Mouse (Mus musculus) cerebellum, postnatal 25 days (tissue): Measurements from ENCODE around the gene Madcam1.

Source experiments
- DNase-seq, 2 experiments: peaks; one replicate each; pipeline ENCODE4 v3.0.0; 2021; ENCODE audit warnings: mixed read lengths in 2 of 2

The Madcam1 gene

DNA sequence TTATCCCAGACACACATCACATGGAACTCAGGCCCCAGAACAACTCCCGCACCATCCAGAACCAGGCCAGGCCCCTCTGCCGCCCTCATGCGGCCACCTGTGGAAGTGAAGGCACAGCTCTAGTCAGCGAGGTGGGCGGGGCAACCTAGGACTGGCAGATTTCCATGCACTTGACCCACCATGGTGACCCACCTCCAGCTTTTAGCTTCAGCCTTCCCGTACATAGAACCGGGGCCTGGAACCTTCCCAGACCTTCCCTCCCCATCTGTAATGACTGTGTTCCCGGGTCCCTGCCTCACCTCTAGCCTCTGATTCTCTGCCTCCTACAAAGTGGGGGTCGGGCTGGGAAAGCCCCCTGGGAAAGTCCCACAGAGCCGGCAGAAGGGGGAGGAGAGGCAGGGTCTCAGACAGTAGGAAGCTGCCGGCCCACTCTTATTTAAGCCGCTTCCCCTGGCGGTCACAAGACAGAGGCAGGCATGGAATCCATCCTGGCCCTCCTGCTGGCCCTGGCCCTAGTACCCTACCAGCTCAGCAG, at the start of gene Madcam1:
Gene Madcam1 (plus strand): TSS at position 429 of the 535 bp plus-strand sequence.
- DNase-seq, result peak; percentile 80 to 88

DNA sequence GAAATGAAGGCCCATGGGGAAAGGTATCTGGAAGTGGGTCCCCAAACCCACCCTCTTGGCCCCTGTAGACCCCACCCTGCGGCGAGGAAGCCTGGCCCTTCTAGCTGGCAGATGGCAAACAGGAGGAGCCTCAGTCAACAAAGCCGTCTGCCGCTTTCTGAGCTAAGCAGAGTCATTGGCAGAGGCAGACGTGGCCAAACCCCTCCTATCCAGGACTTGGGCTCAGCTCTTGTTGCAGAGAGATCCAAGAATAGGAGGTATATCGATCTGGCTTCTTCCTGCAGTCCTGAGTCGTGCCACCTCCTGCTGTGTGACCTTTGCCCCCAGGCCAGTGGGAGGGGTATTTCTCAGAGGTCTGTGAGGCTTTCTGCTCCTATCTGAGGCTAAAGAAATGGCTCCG, 48.5 kb upstream of the Madcam1 start:
- DNase-seq, result peak; percentile 75 to 82

DNA sequence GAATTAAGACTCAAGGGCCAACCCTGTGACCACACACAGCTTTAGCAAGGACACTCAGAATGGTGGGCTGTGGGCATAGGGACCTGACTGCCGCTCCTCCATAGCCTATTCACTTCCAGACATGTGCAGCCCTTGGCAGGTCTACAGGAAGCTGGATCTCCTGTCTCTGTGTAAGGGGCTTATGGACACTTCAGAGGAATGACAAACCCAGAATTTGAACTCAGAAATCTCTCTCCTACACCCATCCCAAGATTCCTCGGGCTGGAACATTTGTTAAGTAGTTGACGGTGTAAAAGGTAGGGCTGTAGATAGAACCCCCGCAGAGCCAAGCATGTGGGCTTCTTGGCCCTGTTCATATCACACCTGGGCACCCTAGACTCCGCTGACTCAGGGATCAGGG, 48.0 kb upstream of the Madcam1 start:
- DNase-seq, result no peak

DNA sequence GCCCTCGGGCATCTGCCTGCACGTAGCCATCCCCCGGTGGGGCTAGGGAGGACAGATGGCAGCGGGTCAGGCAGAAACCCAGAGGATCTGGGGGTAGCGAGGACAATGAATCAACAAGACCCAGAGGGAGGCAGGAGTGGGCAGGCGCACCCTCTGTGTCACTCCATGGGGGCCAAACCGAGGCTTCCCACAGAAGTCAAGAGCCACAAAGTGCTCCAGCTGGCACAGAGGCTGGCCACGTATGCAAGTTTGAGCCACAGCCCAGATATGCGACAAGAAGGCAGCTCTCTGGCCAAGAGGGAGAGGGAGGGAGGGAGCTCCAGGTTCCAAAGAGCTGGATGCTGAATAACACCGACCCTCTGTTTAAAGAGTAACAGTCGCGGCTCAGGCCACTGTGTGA, 40.4 kb upstream of the Madcam1 start:
- DNase-seq, result peak; percentile 43 to 54

DNA sequence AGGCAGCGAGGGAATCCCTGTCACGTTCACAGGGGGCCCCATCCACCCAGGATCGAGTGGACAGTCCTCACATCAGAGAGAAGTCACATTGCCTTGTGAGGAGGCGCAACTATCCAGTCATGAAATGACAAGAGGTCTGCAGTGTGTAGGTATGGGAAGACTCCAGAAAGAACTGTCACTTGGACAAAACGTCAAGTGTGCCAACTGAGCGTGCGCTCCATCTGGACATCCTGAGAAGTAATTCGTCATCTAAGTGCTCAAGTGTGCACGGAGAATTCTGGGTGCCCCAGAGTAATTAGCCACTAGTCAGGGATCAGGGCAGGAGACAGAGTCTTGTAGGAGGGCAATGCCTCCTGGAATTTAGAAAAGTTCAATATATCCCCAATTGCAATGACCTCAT, 39.0 kb upstream of the Madcam1 start:
- DNase-seq, result peak; percentile 44 to 47

DNA sequence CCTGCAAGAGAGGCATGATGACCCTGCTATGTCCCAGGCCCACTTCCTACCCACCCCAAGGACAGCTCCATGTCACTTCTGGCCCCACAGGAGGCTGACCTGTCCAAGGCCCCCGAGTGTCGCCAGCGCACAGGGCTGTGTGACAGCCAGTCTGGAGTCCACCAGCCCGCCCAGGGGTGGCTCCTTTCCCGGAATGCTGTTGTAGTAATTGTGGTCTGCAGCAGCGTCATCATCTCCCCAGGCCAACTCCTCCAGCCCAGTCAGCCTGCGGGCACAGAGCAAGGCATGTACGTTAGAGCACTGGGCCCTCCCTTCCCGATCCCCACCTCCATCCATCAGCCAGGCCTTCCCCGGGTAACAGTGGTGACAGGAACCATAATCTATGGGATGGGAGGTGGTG, 38.2 kb upstream of the Madcam1 start:
- no peak for DNase-seq

GRCm38 (mm10) chr10:79628377-79628776, 36.0 kb upstream of the Madcam1 start:
- DNase-seq, result no peak

DNA sequence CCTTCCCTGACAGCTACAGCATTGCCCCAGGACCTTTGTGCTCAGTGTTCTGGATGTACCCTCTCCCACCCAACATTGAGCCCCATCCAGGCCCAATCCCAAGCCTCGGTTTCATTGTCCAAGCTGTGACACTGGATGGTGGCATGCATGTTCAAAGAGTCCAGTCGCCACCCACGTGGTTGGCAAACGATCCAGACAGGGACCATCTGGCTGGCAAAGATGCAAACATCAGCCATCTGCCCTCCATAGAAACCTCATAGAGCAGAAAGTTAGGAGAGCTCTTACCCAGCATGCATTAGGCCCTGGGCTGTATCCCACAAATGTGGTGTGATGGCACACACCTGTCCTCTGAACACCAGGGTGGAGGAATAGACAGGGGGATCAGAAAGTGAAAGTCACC, 32.9 kb upstream of the Madcam1 start:
- no peak for DNase-seq

GRCm38 (mm10) chr10:79633006-79633777, 31.2 kb upstream of the Madcam1 start:
- DNase-seq, result no peak

DNA sequence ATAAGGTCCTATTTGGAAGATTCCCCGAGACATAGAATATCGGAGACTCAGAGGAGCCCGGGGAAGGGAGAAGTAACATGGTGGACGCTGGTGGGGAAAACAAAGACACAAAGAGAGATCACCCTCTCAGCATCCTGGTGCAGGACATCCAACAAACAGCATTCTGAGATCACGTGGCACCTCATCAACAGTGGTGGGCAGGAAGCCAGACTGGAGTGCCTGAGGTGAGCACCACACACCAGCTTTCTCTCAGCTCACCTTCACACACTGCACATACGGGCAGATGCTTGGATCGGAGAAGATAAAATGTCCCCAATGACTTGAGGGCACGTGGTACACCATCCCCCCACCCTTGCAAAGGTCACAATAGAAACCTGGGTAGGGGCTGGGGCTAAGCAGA, 28.1 kb upstream of the Madcam1 start:
- peak in 1 of 2 experiments; percentile 65 for DNase-seq

GRCm38 (mm10) chr10:79637128-79638110, 26.9 kb upstream of the Madcam1 start, which contains the start of gene Shc2:
Shc2 (minus strand) TSS chr10:79637918.
- DNase-seq, result peak; percentile 86 to 94

GRCm38 (mm10) chr10:79638486-79639204, 25.7 kb upstream of the Madcam1 start:
- peak; percentile 69 to 80 for DNase-seq

DNA sequence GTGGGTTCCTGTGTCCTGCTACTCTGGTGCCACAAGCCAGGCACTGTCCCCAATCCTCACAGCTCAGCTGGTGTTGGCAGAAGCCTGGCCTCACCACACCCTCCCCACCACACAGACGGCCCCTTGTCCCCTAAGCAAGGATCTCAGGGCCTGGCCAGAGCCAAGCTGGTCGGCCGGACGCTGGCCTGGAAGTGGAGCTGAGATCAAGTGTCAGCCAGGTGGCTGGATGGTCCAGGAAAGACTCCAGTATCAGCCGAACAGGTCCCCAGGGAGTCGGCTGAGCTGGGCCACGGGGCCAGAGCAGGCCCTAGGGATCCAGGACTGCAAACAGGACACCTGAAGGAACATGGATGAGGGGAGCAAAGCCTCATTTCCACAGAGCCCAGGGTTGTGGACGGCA, 18.6 kb upstream of the Madcam1 start, which contains the start of gene Odf3l2:
Gene Odf3l2 (minus strand): TSS at position 28 of the 400 bp plus-strand sequence.
- no peak for DNase-seq

DNA sequence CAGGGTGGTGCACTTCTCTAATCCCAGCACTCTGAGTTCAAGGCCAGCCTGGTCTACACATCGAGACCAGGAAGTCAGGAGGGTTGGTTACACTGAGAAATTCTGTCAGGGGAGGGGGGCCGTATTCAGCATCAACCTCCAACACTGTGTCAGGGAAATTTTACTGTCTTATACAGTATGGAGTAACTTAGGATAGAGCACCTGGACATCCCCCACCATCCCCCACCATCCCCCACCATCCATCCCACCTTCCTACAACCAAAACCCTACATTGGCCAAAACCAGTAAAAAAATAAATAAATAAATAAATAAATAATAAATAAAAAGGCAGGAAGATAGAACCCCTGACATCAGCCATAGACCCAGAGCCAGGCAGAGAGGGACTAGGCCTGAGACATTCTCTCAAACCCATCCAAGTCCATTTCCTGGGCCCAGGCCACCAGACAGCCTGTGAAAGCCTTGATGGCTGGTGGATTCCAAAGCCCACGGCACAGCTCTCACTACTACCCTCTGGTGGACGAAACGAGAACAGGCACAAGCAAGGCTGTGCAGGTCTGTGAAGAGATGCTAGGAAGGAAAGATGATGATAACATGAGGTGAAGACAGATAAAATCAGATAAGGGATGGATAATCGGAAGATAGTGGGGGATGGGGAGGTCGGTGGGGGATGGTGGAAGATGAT, 15.1 kb upstream of the Madcam1 start:
- peak; percentile 86 to 93 for DNase-seq

DNA sequence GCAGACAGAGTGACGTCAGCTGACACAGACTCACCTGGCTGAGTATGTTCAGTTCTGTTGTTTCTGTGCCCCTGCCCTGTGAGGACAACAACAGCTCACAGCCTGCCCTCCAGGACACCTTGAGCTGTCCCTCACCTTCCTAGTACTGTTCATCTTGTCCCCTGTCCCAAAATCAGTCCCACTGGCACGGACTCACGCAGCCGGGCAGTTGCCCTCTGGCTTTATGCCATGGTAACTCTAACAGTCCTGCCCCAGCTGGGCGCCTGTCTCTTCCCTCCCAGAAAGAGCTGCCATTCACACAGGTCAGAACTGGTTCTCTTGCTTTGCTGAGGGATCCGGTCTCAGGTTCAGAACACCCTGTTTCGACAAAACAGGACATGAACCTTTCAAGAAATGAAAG, 11.6 kb upstream of the Madcam1 start:
- DNase-seq, result no peak

DNA sequence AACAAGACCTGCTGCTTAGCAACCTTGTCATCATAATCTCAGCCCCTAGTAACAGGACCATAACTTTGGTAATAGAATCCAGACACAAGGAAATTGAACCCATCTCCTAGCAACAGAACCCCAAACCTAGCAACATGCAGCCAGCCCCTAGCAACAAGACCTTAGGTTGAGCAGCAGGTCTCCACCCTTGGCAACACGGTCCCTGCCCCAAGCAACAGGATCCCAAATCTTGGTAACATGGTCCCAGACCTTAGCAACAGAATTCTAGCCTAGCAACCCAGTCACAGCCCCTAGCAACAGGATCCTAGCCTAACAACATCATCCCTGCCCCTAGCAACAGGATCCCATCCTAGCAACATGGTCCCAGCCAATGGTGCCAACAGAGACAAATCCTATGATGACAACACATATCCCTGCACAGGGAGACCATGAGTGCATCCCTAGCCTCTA, 9.4 kb upstream of the Madcam1 start:
- DNase-seq, result no peak

DNA sequence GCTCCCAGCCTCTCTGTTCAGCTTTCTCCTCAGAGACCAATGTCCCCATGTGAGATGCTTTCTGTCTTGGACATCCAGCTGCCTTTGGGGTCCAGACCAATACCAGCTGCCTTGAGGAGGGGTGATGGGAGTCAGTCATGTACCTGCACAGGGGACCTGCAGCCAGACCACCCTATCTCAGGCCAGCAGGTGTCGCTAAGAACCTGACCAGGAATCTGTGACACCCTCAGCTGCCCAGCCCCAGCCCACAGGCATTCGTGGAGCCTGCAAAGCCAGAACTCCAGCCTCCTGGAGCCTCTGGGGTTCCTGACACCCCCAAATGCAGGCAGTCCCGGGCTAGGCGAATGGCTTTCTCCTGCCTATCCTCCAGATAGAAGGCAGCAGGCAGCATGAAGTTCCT, 5.5 kb upstream of the Madcam1 start:
- DNase-seq, result no peak

DNA sequence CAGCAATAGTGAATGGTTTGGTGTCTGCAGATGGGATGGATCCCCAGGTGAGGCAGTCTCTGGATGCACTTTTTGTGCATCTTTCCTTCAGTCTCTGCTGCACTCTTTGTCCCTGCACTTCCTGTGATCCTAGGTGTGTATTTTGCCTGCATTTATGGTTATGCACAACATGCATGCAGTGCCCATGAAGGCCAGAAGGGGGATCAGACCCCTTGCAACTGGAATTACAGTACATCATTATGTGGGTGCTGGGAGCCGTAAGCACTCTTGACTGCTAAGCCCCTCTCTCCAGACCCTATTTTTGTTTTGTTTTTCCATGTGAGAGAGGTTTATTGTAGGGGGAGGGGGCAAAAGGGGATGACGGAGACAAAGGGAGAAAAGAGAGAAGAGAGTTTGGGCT, 4.1 kb upstream of the Madcam1 start:
- DNase-seq, result no peak

DNA sequence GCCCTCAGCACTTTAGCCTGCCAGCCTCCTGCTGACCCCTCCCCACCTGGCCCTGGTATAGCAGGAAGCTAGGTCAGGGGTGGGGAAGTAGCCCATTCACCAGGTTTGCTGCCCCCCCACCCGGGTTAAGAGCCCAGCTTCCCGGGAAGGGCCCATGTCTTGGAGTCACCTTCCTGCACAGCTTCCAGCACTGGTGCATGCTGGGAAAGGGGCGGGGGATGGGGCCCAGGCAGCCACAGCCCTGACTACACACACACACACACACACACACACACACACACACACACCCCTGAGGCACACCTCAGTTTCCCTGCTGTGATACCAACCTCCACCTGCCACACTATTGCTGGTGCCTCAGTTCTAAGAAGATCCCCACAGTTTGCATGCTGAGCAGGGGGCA, 2.5 kb upstream of the Madcam1 start:
- no peak for DNase-seq

GRCm38 (mm10) chr10:79665051-79665450, 692 bp downstream of the Madcam1 start:
- DNase-seq, result no peak

- no peak for DNase-seq
Observed at GRCm38 (mm10) chr10:79666493-79666892, 2.1 kb downstream of the Madcam1 start.

GRCm38 (mm10) chr10:79668076-79668475, 3.7 kb downstream of the Madcam1 start:
- DNase-seq, result peak in 1 of 2 experiments; percentile 22
